Mouse (Mus musculus): ENCODE data around the gene Gdi2. TPM values are rescaled to one million over a fixed set of nuclear protein-coding genes. Genes with fewer than 3 reads are reported as not detected.
"Not testable (repeated sequence)": the region's sequence is repeated elsewhere in the genome, so short reads cannot be mapped to it uniquely, and the experiment has no call there.

Gdi2 gene
- polyA plus RNA-seq, 1 experiment: 234 TPM

DNA sequence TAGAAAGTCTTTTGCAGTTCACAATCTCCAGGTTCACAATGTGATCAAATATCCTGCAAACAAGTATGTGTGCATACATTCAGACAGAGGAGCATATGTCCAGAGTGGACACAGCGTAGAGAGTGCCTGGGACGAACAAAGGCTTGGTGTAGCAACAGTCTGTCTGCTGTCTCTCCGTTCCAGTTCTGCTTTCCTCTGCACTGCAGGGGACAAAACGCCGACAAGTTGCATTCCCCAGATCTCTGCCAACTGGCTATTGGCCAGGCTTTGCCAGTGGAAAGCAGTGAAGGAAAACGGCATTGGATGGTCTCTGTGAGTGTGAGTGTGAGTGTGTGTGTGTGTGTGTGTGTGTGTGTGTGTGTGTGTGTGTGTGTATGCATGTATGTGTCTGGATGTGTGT is 14.4 kb upstream of the Gdi2 start:
- no peaks in the 10 kb centered on the region for H3K27me3 ChIP-seq (ENCODE audit: control insufficient read depth, insufficient read depth, insufficient read length)
- no peaks in the 10 kb centered on the region for H3K79me2 ChIP-seq (ENCODE audit: control insufficient read depth, insufficient read depth)
- no peak overlapping the region for H3ac ChIP-seq (ENCODE audit: control insufficient read depth, insufficient read length)
- no peak for TF ChIP-seq MYOG (IDR thresholded peaks at IDR 0.05; ENCODE audit: control insufficient read depth in 1 of 3, insufficient read depth in 1 of 3, insufficient read length in 2 of 3, low read depth in 2 of 3)
- no peak for TF ChIP-seq POLR2AphosphoS2 (IDR thresholded peaks at IDR 0.05; ENCODE audit: insufficient read length, low read depth)
- no peak for TF ChIP-seq MAX (IDR thresholded peaks at IDR 0.05; ENCODE audit: low read depth)
- no peak for TF ChIP-seq MYOD1 (IDR thresholded peaks at IDR 0.05; ENCODE audit: control insufficient read depth in 1 of 3, insufficient read length in 2 of 3, low read depth in 2 of 3)
- TF ChIP-seq CEBPB (IDR thresholded peaks at IDR 0.05; ENCODE audit: insufficient read depth, poor library complexity, severe bottlenecking): no peak
- TF ChIP-seq SRF (IDR thresholded peaks at IDR 0.05; ENCODE audit: control insufficient read depth, insufficient read length, low read depth): no peak
- no peak for TF ChIP-seq USF1 (IDR thresholded peaks at IDR 0.05; ENCODE audit: low read depth)
- TF ChIP-seq POLR2A (IDR thresholded peaks at IDR 0.05; ENCODE audit: insufficient read length, low read depth): no peak
- no peak overlapping the region for H3K4me3 ChIP-seq
- no peaks in the 10 kb centered on the region for H3K36me3 ChIP-seq (ENCODE audit: control insufficient read depth, insufficient read depth)
- H3K4me2 ChIP-seq (ENCODE audit: low read depth): no peak overlapping the region

DNA sequence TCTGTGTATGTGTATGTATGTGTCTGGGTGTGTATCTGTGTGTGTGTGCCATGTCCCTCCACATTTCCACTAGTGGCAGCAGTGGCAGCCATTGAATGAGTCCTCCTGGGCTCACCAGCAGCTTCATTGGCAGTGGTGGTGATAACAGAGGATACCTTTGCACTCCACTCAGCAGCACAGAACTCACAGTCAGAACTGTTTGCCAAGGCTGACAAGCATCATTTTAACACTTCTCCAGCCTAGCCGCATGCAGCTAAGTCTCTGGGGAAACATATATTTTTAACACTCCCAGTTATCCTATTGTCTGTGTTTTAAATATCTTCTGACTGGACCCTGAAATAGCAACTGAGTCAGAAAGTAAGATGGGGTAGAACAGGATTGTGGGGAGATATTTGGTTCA is 13.9 kb upstream of the Gdi2 start:
- no peak overlapping the region for H3K4me3 ChIP-seq
- H3K36me3 ChIP-seq (ENCODE audit: control insufficient read depth, insufficient read depth): no peaks in the 10 kb centered on the region
- no peaks in the 10 kb centered on the region for H3K79me2 ChIP-seq (ENCODE audit: control insufficient read depth, insufficient read depth)
- no peak overlapping the region for H3K4me2 ChIP-seq (ENCODE audit: low read depth)
- TF ChIP-seq POLR2A (IDR thresholded peaks at IDR 0.05; ENCODE audit: insufficient read length, low read depth): no peak
- TF ChIP-seq REST (IDR thresholded peaks at IDR 0.05; ENCODE audit: insufficient read depth, insufficient read length): no peak
- no peak for TF ChIP-seq MAX (IDR thresholded peaks at IDR 0.05; ENCODE audit: low read depth)
- no peak for TF ChIP-seq MYOG (IDR thresholded peaks at IDR 0.05; ENCODE audit: control insufficient read depth in 1 of 3, insufficient read depth in 1 of 3, insufficient read length in 2 of 3, low read depth in 2 of 3)
- TF ChIP-seq E2F4 (IDR thresholded peaks at IDR 0.05; ENCODE audit: insufficient read depth): no peak
- TF ChIP-seq SRF (IDR thresholded peaks at IDR 0.05; ENCODE audit: control insufficient read depth, insufficient read length, low read depth): no peak
- TF ChIP-seq POLR2AphosphoS2 (IDR thresholded peaks at IDR 0.05; ENCODE audit: insufficient read length, low read depth): no peak
- no peak for TF ChIP-seq TCF3 (IDR thresholded peaks at IDR 0.05; ENCODE audit: insufficient read length, low read depth)
- TF ChIP-seq TCF12 (IDR thresholded peaks at IDR 0.05; ENCODE audit: insufficient read depth, poor library complexity, severe bottlenecking): no peak
- no peaks in the 10 kb centered on the region for H3K27me3 ChIP-seq (ENCODE audit: control insufficient read depth, insufficient read depth, insufficient read length)
- no peak overlapping the region for H3ac ChIP-seq (ENCODE audit: control insufficient read depth, insufficient read length)

DNA sequence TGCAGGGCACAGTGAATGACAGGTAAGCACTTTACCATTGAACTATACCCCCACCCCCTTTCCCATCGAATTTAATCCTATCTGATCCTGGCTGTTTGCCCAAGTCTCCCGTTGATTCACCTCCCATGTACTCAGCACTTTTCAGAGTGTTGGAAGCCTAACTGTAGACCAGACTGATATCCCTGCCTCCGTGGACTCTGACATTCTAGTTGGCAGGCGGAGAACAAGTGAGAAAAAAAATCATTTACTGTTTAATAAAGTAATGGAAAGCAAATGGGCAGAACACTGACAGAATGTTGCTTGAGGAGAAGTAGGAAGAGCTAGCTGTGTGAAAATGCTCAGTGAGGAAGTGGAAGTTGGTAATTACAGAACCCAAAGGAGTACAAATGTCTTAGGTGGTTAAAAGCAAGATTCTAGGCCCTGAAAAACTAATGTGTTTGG is 12.2 kb upstream of the Gdi2 start:
- TF ChIP-seq CEBPB (IDR thresholded peaks at IDR 0.05; ENCODE audit: insufficient read depth, poor library complexity, severe bottlenecking) (no peak), E2F4 (IDR thresholded peaks at IDR 0.05; ENCODE audit: insufficient read depth) (no peak), MYOG (IDR thresholded peaks at IDR 0.05; ENCODE audit: control insufficient read depth in 1 of 3, insufficient read depth in 1 of 3, insufficient read length in 2 of 3, low read depth in 2 of 3) (no peak), POLR2AphosphoS2 (IDR thresholded peaks at IDR 0.05; ENCODE audit: insufficient read length, low read depth) (no peak), REST (IDR thresholded peaks at IDR 0.05; ENCODE audit: insufficient read depth, insufficient read length) (no peak), TCF12 (IDR thresholded peaks at IDR 0.05; ENCODE audit: insufficient read depth, poor library complexity, severe bottlenecking) (no peak), SRF (IDR thresholded peaks at IDR 0.05; ENCODE audit: control insufficient read depth, insufficient read length, low read depth) (no peak)
- Histone ChIP-seq H3K79me2 (ENCODE audit: control insufficient read depth, insufficient read depth) (no peaks in the 10 kb centered on the region), H3K36me3 (ENCODE audit: control insufficient read depth, insufficient read depth) (no peaks in the 10 kb centered on the region), H3ac (ENCODE audit: control insufficient read depth, insufficient read length) (no peak overlapping the region), H3K27me3 (ENCODE audit: control insufficient read depth, insufficient read depth, insufficient read length) (no peaks in the 10 kb centered on the region), H3K4me2 (ENCODE audit: low read depth) (no peak overlapping the region), H3K4me3 (no peak overlapping the region)

DNA sequence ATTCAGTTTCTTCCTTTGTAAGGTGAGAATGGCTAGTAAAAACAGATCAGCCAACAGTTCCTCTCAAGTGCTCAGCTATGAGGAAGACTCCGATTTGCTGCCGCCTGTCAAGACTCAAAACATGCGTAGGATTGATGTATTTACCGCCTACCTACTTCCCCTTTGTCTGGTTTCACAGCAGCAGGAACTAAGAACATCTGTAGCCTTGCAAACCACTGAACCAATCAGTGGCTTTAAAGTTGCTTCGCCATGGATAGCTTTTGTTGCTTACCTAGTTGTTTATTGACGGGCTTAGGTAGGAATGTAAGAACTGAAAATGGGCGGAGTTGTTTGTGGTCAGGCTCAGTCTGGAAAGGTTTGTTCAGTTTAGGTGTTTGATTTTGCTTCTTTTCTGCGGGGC is 11.5 kb upstream of the Gdi2 start:
- H3K79me2 ChIP-seq (ENCODE audit: control insufficient read depth, insufficient read depth): no peaks in the 10 kb centered on the region
- H3K4me2 ChIP-seq (ENCODE audit: low read depth): no peak overlapping the region
- no peak for TF ChIP-seq MYOD1 (IDR thresholded peaks at IDR 0.05; ENCODE audit: control insufficient read depth in 1 of 3, insufficient read length in 2 of 3, low read depth in 2 of 3)
- TF ChIP-seq CEBPB (IDR thresholded peaks at IDR 0.05; ENCODE audit: insufficient read depth, poor library complexity, severe bottlenecking): no peak
- no peak for TF ChIP-seq MYOG (IDR thresholded peaks at IDR 0.05; ENCODE audit: control insufficient read depth in 1 of 3, insufficient read depth in 1 of 3, insufficient read length in 2 of 3, low read depth in 2 of 3)
- no peak for TF ChIP-seq USF1 (IDR thresholded peaks at IDR 0.05; ENCODE audit: low read depth)
- no peak for TF ChIP-seq MAX (IDR thresholded peaks at IDR 0.05; ENCODE audit: low read depth)
- no peak for TF ChIP-seq REST (IDR thresholded peaks at IDR 0.05; ENCODE audit: insufficient read depth, insufficient read length)
- no peak for TF ChIP-seq TCF3 (IDR thresholded peaks at IDR 0.05; ENCODE audit: insufficient read length, low read depth)
- TF ChIP-seq TCF12 (IDR thresholded peaks at IDR 0.05; ENCODE audit: insufficient read depth, poor library complexity, severe bottlenecking): no peak
- TF ChIP-seq POLR2A (IDR thresholded peaks at IDR 0.05; ENCODE audit: insufficient read length, low read depth): no peak
- no peak for TF ChIP-seq E2F4 (IDR thresholded peaks at IDR 0.05; ENCODE audit: insufficient read depth)
- H3K27me3 ChIP-seq (ENCODE audit: control insufficient read depth, insufficient read depth, insufficient read length): no peaks in the 10 kb centered on the region
- H3ac ChIP-seq (ENCODE audit: control insufficient read depth, insufficient read length): no peak overlapping the region
- no peak overlapping the region for H3K4me3 ChIP-seq
- no peaks in the 10 kb centered on the region for H3K36me3 ChIP-seq (ENCODE audit: control insufficient read depth, insufficient read depth)

DNA sequence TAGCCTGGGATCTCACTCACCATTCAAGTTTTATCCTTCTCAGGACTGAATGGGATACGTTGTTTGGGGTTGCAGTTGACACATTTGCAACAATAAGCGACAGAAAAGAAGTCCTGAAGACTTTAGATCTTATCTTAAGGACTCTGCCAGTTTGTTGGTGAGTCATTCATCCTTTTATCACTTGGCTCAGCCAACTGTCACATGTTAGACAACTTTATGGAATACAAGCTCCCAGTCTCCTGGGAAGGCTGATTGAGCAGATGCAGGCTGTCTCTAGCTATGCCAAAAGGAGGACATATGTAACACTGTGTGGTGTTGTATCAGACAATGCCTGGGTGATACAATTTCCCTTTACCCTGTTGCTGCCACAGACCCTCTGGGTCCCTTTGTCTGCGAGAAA is 7.4 kb upstream of the Gdi2 start:
- no peak for TF ChIP-seq POLR2A (IDR thresholded peaks at IDR 0.05; ENCODE audit: insufficient read length, low read depth)
- no peak overlapping the region for H3ac ChIP-seq (ENCODE audit: control insufficient read depth, insufficient read length)
- H3K27me3 ChIP-seq (ENCODE audit: control insufficient read depth, insufficient read depth, insufficient read length): no peaks in the 10 kb centered on the region
- H3K4me2 ChIP-seq (ENCODE audit: low read depth): no peak overlapping the region
- H3K4me3 ChIP-seq: no peak overlapping the region
- H3K36me3 ChIP-seq (ENCODE audit: control insufficient read depth, insufficient read depth): no peaks in the 10 kb centered on the region
- no peaks in the 10 kb centered on the region for H3K79me2 ChIP-seq (ENCODE audit: control insufficient read depth, insufficient read depth)

DNA sequence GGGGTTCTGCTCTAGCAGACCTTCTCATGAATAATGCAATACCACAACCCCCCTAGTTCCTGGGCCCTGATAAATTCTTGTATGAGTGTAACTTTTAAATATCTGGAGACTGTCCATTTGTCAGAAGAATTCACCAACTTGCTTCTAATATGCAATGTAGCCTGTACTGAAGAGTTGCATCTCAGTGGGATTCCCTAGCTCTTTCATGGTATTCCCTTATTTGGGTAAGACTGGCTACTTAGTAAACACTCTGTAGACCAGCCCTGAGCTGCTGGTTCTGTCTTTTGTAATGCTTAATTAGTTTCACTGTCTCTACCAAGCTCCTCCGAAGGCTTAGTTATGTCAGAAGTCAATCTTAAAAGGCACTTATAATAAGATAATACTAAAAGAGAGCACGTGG is 6.7 kb upstream of the Gdi2 start:
- H3K27me3 ChIP-seq (ENCODE audit: control insufficient read depth, insufficient read depth, insufficient read length); H3K36me3 ChIP-seq (ENCODE audit: control insufficient read depth, insufficient read depth); H3K79me2 ChIP-seq (ENCODE audit: control insufficient read depth, insufficient read depth); H3K4me2 ChIP-seq (ENCODE audit: low read depth); H3K4me3 ChIP-seq; H3ac ChIP-seq (ENCODE audit: control insufficient read depth, insufficient read length): not testable (repeated sequence)

All from myocyte (in vitro differentiated cells).